Mouse (Mus musculus): ENCODE measurements around the gene Lbr. TPM values are rescaled to one million over a fixed set of nuclear protein-coding genes. Genes with fewer than 3 reads are reported as not detected.
"Not testable (repeated sequence)": the region's sequence is repeated elsewhere in the genome, so short reads cannot be mapped to it uniquely, and the experiment has no call there.

Lbr gene
- total RNA-seq, 2 experiments from 2014 or later, result 10.7 to 11.9 TPM

DNA sequence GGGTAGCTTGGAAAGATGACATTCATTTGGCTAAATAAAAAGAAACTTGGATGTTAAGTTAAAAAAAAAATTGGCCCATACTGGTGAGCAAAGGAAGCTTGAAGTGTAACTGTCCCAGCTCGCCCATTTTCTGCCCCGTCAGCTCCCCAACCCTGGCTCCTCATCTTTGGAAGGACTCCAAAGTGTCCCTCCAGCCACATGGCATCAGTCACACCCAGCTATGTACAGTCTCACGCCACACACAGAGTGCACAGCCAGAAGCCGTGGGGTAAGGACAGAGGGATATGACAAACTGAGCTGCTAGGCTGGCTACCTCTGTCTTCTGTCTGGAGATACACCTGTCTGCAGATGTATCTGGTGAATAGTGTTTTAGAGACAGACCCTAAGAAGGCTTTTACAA lies 42.2 kb downstream of the Lbr start:
- intact Hi-C loops (cut with DNase I), result no loop called here
- DNase-seq (ENCODE audit: low spot score in 2 of 2), result no peak

- intact Hi-C loops (cut with DNase I), result no loop called here
- no peak for DNase-seq (ENCODE audit: low spot score in 2 of 2)
These were observed 42.9 kb downstream of the Lbr start for GRCm38 (mm10) chr1:181799911-181800310.

- DNase-seq (ENCODE audit: low spot score in 2 of 2), result peak in 1 of 2 experiments; percentile 10
- intact Hi-C loops (cut with DNase I), result no loop called here
These were observed 49.3 kb downstream of the Lbr start for GRCm38 (mm10) chr1:181793541-181793940.

DNA sequence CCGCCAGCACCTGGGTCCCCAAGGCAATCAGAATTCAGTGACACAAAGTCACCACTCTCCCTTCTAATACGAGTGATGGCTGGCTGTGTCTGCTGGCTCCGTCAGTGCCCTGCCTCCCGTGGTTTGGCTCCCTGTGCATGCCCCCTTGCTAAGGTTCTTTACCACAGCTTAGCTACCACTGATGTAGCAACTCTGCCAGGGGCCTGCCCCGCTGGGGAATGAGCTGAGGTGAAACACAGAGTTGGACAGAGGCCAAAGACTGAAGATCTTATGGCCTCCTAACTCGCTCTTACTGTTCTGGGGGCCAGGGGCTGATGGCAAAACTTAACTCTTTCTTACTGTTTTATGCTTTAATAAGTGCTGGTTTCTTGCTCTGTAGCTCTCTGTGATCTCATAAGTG lies 52.9 kb downstream of the Lbr start:
- intact Hi-C loops (cut with DNase I), result no loop called here
- no peak for DNase-seq (ENCODE audit: low spot score in 2 of 2)

GRCm38 (mm10) chr1:181782600-181782999 lies 60.2 kb downstream of the Lbr start:
- DNase-seq (ENCODE audit: low spot score in 2 of 2); intact Hi-C loops (cut with DNase I): not testable (repeated sequence)

DNA sequence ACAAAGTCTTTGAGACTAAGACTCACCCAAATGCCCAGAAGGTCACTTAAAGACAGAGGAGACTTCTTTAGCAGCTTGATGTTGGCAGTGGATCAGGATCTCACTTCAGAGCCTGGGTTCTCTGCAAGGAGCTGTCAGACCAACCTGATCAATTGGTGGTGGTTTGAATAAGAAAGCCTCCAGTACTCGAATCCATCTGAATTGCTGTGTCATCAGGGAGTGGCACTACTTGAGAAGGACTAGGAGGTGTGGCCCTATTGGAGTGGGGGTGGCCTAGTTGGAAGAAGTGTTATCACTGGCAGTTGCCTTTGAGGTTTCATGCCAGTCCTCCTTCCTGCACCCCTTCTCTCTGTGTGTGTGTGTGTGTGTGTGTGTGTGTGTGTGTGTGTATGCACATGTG lies 66.3 kb downstream of the Lbr start:
- intact Hi-C loops (cut with DNase I), result no loop called here
- DNase-seq (ENCODE audit: low spot score in 2 of 2), result no peak

DNA sequence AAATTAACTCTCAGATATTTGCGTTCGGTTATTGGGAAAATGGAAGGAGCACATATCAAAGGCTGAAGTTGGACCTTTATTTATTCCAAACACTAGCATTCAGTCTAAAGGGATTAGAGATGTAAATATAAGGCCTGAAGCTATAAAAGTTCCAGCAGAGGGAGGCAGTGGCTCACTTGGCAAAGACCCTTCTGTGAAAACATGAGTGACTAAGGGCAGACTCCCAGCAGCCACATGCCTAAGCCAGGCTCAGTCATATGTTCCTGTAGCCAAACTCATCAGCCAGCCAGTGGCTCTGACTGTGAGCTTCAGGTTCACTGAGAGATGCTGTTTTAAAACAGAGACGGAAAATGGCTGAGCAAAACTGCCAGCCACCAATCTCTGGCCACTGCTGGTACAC lies 71.0 kb downstream of the Lbr start:
- no peak for DNase-seq (ENCODE audit: low spot score in 2 of 2)
- intact Hi-C loops (cut with DNase I), result no loop called here

- intact Hi-C loops (cut with DNase I), result no loop called here
- DNase-seq (ENCODE audit: low spot score in 2 of 2), result no peak
These were observed 73.5 kb downstream of the Lbr start for GRCm38 (mm10) chr1:181769392-181769791.

Other genes starting within 250 kb of the Lbr start
- 100 to 1,000 TPM; 128 to 155 TPM for gene Enah, start 176.9 kb upstream of the Lbr start, total RNA-seq (2021)